8 mouse cellular contexts compared by ENCODE assay signal in the genomic region with DNA sequence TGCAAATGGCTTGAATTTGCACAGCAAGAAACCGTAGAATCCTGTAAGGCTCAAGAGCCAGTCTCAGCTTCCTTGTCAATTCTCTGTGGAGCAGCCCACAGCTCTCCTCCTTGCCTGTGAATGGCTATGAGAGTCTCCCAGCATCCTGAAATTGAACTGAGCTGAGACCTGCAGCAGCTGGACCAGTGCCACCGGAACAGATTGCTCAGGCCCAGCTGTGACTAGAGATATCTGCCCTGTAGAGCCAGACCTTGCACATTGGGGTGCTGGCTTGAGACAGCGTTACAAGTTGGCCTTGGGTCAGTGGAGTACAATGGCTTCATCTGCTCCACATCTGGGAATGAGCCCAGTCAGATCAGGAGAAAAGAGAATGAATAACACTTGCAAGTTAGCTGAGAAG.
DNase-seq lines count a peak whose midpoint lies in the region.

No protein-coding gene starts in this region.

- H3K36me3 ChIP-seq in heart, embryonic 10.5 days: no peaks in the 10 kb centered on the region

- DNase-seq in heart, adult 11 months: peak; percentile 97
- no peak for DNase-seq in heart, embryonic 10.5 days (ENCODE audit: low spot score)
- DNase-seq in adrenal gland, postnatal 10 days: peak; percentile 59
- DNase-seq in cerebellum, adult 9-11 months: peak; percentile 24
- DNase-seq in layer of hippocampus, adult 9-11 months: peak; percentile 28
- no peak for DNase-seq in retina, embryonic 14.5 days (ENCODE audit: low spot score)
- DNase-seq in thymus, postnatal 25 days: no peak
- DNase-seq in thymus, postnatal 4 days: no peak

- H3K27me3 ChIP-seq in heart, embryonic 10.5 days (ENCODE audit: insufficient read depth, poor library complexity, severe bottlenecking): no peaks in the 10 kb centered on the region

- no peaks in the 10 kb centered on the region for H3K9me3 ChIP-seq in heart, embryonic 10.5 days

- WGBS in heart, embryonic 10.5 days: 52% methylated on average over 3 of the region's 3 CpGs

- H3K4me1 ChIP-seq in heart, embryonic 10.5 days: peaks cover 6% of the 10 kb centered on the region; the same call in 1 of the 2 replicates

- H3K4me3 ChIP-seq in heart, embryonic 10.5 days: no peak overlapping the region

- H3K27ac ChIP-seq in heart, embryonic 10.5 days: no peak overlapping the region

Comparison
In these comparisons a context has a peak if more than half of its experiments do, and no peak if none do; other contexts are left out.
1. DNase-seq: peak in heart, adult 11 months (single experiment), adrenal gland, postnatal 10 days (single experiment), cerebellum, adult 9-11 months (single experiment) and layer of hippocampus, adult 9-11 months (single experiment); none in heart, embryonic 10.5 days (single experiment), retina, embryonic 14.5 days (single experiment), thymus, postnatal 25 days (single experiment) and thymus, postnatal 4 days (single experiment).